Mouse (Mus musculus): ENCODE measurements around the gene Tapbp. TPM values are rescaled to one million over a fixed set of nuclear protein-coding genes. Genes with fewer than 3 reads are reported as not detected.

Gene Tapbp
- polyA plus RNA-seq, 1 experiment: 97.3 TPM

DNA sequence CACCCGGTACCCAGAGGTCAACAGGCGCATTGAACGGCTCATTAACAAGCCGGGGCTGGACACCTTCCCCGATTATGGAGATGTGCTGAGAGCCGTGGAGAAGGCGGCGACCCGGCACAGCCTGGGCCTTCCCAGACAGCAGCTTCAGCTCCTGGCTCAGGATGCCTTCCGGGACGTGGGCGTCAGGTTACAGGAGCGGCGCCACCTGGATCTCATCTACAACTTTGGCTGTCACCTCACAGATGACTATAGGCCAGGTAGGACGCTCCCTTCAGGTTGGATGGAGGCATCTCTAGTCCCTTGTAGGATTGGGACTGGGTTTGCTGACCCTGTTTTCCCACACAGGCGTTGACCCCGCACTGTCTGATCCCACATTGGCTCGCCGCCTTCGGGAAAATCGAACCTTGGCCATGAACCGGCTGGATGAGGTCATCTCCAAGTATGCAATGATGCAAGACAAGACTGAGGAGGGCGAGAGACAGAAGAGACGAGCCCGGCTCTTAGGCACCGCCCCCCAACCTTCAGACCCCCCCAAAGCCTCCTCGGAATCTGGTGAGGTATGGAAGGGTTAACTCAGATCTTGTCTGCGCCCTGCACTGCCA lies 3.8 kb upstream of the Tapbp start:
- Histone ChIP-seq H3K4me3 (ENCODE audit: low read depth, low read length) (peak overlapping the region; percentile 26), H3K4me1 (ENCODE audit: control insufficient read depth, insufficient read depth, low read length) (peaks cover 3% of the 10 kb centered on the region), H3K9ac (ENCODE audit: low read depth, poor library complexity, severe bottlenecking) (peak overlapping the region; percentile 22), H3K36me3 (ENCODE audit: control insufficient read depth, insufficient read depth, low read length, poor library complexity, severe bottlenecking) (peaks cover 29% of the 10 kb centered on the region), H3K9me3 (replicated peaks; ENCODE audit: control insufficient read depth, insufficient read depth, low read length, poor library complexity, severe bottlenecking) (no peaks in the 10 kb centered on the region), H3K27me3 (ENCODE audit: control insufficient read depth, insufficient read depth, low read length, poor library complexity, severe bottlenecking) (no peaks in the 10 kb centered on the region), H3K27ac (ENCODE audit: insufficient read depth, low read length) (peak overlapping the region; percentile 44)
- TF ChIP-seq CTCF (IDR thresholded peaks at IDR 0.05; ENCODE audit: low read depth, low read length): peak; percentile 0
- no peak for TF ChIP-seq POLR2A (IDR thresholded peaks at IDR 0.05; ENCODE audit: insufficient read depth, low read length)
- 0 out of 2 replicates have a peak, but pooled peaks have one; percentile 3 for TF ChIP-seq EP300 (IDR thresholded peaks at IDR 0.05; ENCODE audit: insufficient read depth, low read depth, low read length)

DNA sequence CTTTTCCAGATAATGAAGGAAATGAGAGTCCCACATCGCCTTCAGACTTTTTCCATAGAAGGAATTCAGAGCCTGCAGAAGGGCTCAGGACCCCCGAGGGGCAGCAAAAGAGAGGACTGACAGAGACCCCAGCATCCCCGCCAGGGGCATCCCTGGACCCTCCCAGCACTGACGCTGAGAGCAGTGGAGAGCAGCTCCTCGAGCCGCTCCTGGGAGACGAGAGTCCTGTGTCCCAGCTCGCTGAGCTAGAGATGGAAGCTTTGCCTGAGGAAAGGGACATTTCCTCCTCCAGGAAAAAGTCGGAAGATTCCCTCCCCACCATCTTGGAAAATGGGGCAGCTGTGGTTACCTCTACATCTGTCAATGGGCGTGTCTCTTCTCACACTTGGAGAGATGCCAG lies 2.4 kb upstream of the Tapbp start:
- no peaks in the 10 kb centered on the region for H3K27me3 ChIP-seq (ENCODE audit: control insufficient read depth, insufficient read depth, low read length, poor library complexity, severe bottlenecking)
- H3K36me3 ChIP-seq (ENCODE audit: control insufficient read depth, insufficient read depth, low read length, poor library complexity, severe bottlenecking): peaks cover 29% of the 10 kb centered on the region
- H3K9ac ChIP-seq (ENCODE audit: low read depth, poor library complexity, severe bottlenecking): no peak overlapping the region
- peaks cover 3% of the 10 kb centered on the region for H3K4me1 ChIP-seq (ENCODE audit: control insufficient read depth, insufficient read depth, low read length)
- no peak for TF ChIP-seq CTCF (IDR thresholded peaks at IDR 0.05; ENCODE audit: low read depth, low read length)
- no peak for TF ChIP-seq POLR2A (IDR thresholded peaks at IDR 0.05; ENCODE audit: insufficient read depth, low read length)
- TF ChIP-seq EP300 (IDR thresholded peaks at IDR 0.05; ENCODE audit: insufficient read depth, low read depth, low read length): no peak
- H3K9me3 ChIP-seq (replicated peaks; ENCODE audit: control insufficient read depth, insufficient read depth, low read length, poor library complexity, severe bottlenecking): no peaks in the 10 kb centered on the region
- no peak overlapping the region for H3K4me3 ChIP-seq (ENCODE audit: low read depth, low read length)
- H3K27ac ChIP-seq (ENCODE audit: insufficient read depth, low read length): no peak overlapping the region

DNA sequence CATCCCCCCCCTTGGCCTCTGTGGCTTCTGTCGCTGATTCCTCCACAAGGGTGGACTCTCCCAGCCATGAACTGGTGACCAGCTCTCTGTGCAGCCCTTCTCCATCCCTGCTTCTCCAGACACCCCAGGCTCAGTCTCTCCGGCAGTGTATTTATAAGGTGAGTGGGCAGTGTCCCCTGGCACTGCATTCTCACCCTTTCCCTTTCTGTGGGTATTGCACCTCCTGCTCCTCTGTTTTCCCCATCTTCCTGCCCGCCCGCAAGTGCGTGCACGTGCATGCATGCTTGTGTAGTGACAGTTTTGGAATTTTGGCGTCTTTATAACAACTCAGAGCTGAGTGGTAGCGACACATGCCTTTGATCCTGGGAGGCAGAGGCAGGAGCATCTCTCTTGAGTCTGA lies 1.8 kb upstream of the Tapbp start:
- Histone ChIP-seq H3K9ac (ENCODE audit: low read depth, poor library complexity, severe bottlenecking) (no peak overlapping the region), H3K4me3 (ENCODE audit: low read depth, low read length) (no peak overlapping the region), H3K27ac (ENCODE audit: insufficient read depth, low read length) (no peak overlapping the region), H3K36me3 (ENCODE audit: control insufficient read depth, insufficient read depth, low read length, poor library complexity, severe bottlenecking) (peaks cover 29% of the 10 kb centered on the region), H3K4me1 (ENCODE audit: control insufficient read depth, insufficient read depth, low read length) (peaks cover 4% of the 10 kb centered on the region), H3K27me3 (ENCODE audit: control insufficient read depth, insufficient read depth, low read length, poor library complexity, severe bottlenecking) (no peaks in the 10 kb centered on the region), H3K9me3 (replicated peaks; ENCODE audit: control insufficient read depth, insufficient read depth, low read length, poor library complexity, severe bottlenecking) (no peaks in the 10 kb centered on the region)
- TF ChIP-seq CTCF (IDR thresholded peaks at IDR 0.05; ENCODE audit: low read depth, low read length) (no peak), POLR2A (IDR thresholded peaks at IDR 0.05; ENCODE audit: insufficient read depth, low read length) (no peak), EP300 (IDR thresholded peaks at IDR 0.05; ENCODE audit: insufficient read depth, low read depth, low read length) (no peak)

DNA sequence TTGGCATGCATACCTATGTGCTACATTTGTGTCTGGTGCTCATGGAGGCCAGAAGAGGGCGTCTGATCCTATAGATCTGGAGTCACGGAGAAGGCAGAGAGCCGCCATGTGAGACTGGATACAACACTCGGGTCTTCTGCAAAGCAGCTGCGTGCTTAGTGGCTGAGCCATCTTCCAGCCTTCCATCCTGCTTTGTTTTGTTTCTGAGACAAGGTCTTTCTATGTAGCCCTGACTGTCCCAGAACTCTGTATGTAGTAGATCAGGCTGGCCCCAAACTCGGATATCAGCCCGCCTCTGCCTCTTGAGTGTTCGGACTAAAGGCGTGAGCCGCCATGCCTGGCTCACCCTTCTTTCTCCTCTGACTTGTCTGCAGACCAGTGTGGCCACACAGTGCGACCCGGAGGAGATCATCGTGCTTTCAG lies 719 bp upstream of the Tapbp start:
- Histone ChIP-seq H3K4me1 (ENCODE audit: control insufficient read depth, insufficient read depth, low read length) (peaks cover 4% of the 10 kb centered on the region), H3K27me3 (ENCODE audit: control insufficient read depth, insufficient read depth, low read length, poor library complexity, severe bottlenecking) (no peaks in the 10 kb centered on the region), H3K9ac (ENCODE audit: low read depth, poor library complexity, severe bottlenecking) (peak overlapping the region; percentile 47), H3K9me3 (replicated peaks; ENCODE audit: control insufficient read depth, insufficient read depth, low read length, poor library complexity, severe bottlenecking) (no peaks in the 10 kb centered on the region), H3K36me3 (ENCODE audit: control insufficient read depth, insufficient read depth, low read length, poor library complexity, severe bottlenecking) (peaks cover 29% of the 10 kb centered on the region), H3K4me3 (ENCODE audit: low read depth, low read length) (peak overlapping the region; percentile 76), H3K27ac (ENCODE audit: insufficient read depth, low read length) (peak overlapping the region; percentile 79)
- TF ChIP-seq CTCF (IDR thresholded peaks at IDR 0.05; ENCODE audit: low read depth, low read length) (peak; percentile 58), POLR2A (IDR thresholded peaks at IDR 0.05; ENCODE audit: insufficient read depth, low read length) (no peak)

DNA sequence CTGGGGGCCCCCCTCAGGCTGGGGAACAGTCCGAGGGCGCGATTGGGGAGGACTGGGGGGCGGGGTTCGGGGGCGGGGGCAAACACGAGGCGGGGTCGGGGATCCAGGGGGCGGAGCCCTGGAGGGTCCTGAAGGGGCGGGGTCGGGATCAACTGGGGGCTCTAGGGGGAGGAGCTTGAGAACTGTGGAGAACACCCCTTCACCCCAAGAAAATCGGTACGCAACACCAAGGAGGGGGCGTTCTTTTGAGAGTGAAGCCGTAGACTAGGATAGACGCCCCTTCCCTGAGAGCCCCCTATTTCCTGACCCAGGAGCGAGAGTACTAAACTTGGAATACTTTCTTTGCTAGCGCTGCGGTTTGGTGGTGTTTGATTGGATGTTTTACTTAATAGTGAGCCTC lies 595 bp downstream of the Tapbp start:
- peak overlapping the region; percentile 85 for H3K4me3 ChIP-seq (ENCODE audit: low read depth, low read length)
- no peak for TF ChIP-seq CTCF (IDR thresholded peaks at IDR 0.05; ENCODE audit: low read depth, low read length)
- TF ChIP-seq EP300 (IDR thresholded peaks at IDR 0.05; ENCODE audit: insufficient read depth, low read depth, low read length): no peak
- TF ChIP-seq POLR2A (IDR thresholded peaks at IDR 0.05; ENCODE audit: insufficient read depth, low read length): no peak
- H3K9ac ChIP-seq (ENCODE audit: low read depth, poor library complexity, severe bottlenecking): peak overlapping the region; percentile 82
- no peaks in the 10 kb centered on the region for H3K27me3 ChIP-seq (ENCODE audit: control insufficient read depth, insufficient read depth, low read length, poor library complexity, severe bottlenecking)
- H3K9me3 ChIP-seq (replicated peaks; ENCODE audit: control insufficient read depth, insufficient read depth, low read length, poor library complexity, severe bottlenecking): no peaks in the 10 kb centered on the region
- no peak overlapping the region for H3K27ac ChIP-seq (ENCODE audit: insufficient read depth, low read length)
- H3K36me3 ChIP-seq (ENCODE audit: control insufficient read depth, insufficient read depth, low read length, poor library complexity, severe bottlenecking): peaks cover 22% of the 10 kb centered on the region
- H3K4me1 ChIP-seq (ENCODE audit: control insufficient read depth, insufficient read depth, low read length): peaks cover 1% of the 10 kb centered on the region

DNA sequence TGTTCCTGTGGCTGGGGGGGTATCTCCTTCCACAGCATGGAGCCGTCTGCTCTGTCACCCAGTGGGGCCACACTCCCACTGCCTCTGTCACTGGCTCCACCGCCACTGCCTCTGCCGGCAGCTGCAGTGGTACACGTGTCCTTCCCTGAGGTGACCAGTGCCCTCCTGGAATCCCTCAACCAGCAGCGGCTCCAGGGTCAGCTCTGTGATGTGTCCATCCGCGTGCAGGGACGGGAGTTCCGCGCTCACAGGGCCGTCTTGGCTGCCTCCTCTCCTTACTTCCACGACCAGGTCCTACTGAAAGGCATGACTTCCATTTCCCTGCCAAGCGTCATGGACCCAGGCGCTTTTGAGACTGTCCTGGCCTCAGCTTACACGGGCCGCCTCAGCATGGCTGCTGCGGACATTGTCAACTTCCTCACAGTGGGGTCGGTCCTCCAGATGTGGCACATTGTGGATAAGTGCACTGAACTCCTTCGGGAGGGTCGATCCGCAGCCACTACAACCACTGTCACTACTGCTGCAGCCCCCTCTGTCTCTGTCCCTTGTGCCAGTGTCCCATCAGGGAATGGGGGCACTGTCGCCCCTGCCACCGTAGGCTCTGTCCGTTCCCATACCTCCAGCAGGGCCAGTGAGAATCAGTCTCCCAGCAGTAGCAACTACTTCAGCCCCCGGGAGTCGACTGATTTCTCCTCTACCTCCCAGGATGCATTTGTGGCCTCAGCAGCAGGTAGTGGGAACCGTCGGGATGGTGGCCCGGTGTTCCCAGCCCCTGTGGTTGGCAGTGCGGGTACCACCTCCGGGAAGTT lies 1.4 kb downstream of the Tapbp start:
- H3K9me3 ChIP-seq (replicated peaks; ENCODE audit: control insufficient read depth, insufficient read depth, low read length, poor library complexity, severe bottlenecking): no peaks in the 10 kb centered on the region
- H3K9ac ChIP-seq (ENCODE audit: low read depth, poor library complexity, severe bottlenecking): 0 out of 2 replicates have a peak overlapping the region, but pooled peaks have one; percentile 82
- H3K36me3 ChIP-seq (ENCODE audit: control insufficient read depth, insufficient read depth, low read length, poor library complexity, severe bottlenecking): peaks cover 20% of the 10 kb centered on the region
- H3K27ac ChIP-seq (ENCODE audit: insufficient read depth, low read length): no peak overlapping the region
- peak overlapping the region; percentile 40 for H3K4me3 ChIP-seq (ENCODE audit: low read depth, low read length)
- peaks cover 1% of the 10 kb centered on the region for H3K4me1 ChIP-seq (ENCODE audit: control insufficient read depth, insufficient read depth, low read length)
- TF ChIP-seq CTCF (IDR thresholded peaks at IDR 0.05; ENCODE audit: low read depth, low read length) (no peak), EP300 (IDR thresholded peaks at IDR 0.05; ENCODE audit: insufficient read depth, low read depth, low read length) (no peak), POLR2A (IDR thresholded peaks at IDR 0.05; ENCODE audit: insufficient read depth, low read length) (no peak)
- H3K27me3 ChIP-seq (ENCODE audit: control insufficient read depth, insufficient read depth, low read length, poor library complexity, severe bottlenecking): no peaks in the 10 kb centered on the region

All from ES-Bruce4 (cell line).